In the genomic region with DNA sequence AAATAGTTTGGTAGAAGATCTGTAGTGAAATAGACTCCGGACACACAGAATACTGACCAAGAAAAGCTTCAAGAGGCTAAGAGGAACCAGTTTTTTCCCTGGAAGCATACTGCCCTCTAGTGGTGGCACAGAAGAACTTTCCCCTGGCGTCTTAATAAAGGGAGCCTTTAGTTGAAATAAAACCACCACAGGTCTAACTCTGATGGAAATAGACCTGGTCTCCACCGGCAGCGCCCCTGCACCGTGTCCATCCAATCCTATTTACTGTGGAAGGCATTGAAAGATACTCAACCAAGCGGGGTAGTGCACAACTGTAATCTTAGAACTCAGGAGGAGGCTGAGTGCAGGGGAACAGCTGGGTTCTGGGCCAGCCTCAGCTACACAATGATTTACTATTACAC, we compare ENCODE assay signal across 8 mouse cellular contexts. TPM values are rescaled to one million over a fixed set of nuclear protein-coding genes. Genes with fewer than 3 reads are reported as not detected.
A peak's percentile ranks its signal among the peaks of the same experiment; 100 is the strongest.
DNase-seq lines count a peak whose midpoint lies in the region; ATAC-seq and TF ChIP-seq lines count a peak whose summit lies in the region.

No protein-coding gene starts in this region.

- H3K4me2 ChIP-seq in intestine, embryonic 14.5 days (ENCODE audit: low read length): no peak overlapping the region
- no peak overlapping the region for H3K4me2 ChIP-seq in liver, embryonic 14.5 days (ENCODE audit: low read depth)
- H3K4me2 ChIP-seq in neural tube, embryonic 15.5 days: no peak overlapping the region

- H3K4me3 ChIP-seq in intestine, embryonic 14.5 days (ENCODE audit: low read depth, low read length): no peak overlapping the region
- H3K4me3 ChIP-seq in liver, embryonic 14.5 days (ENCODE audit: insufficient read depth in 1 of 2, low read depth in 2 of 2, low read length in 2 of 2): no peak overlapping the region
- H3K4me3 ChIP-seq in neural tube, embryonic 15.5 days (replicated peaks): no peak overlapping the region

- H3K27ac ChIP-seq in intestine, embryonic 14.5 days (ENCODE audit: low read depth): no peak overlapping the region
- no peak overlapping the region for H3K27ac ChIP-seq in liver, embryonic 14.5 days
- H3K27ac ChIP-seq in neural tube, embryonic 15.5 days (replicated peaks): no peak overlapping the region

- no peaks in the 10 kb centered on the region for H3K4me1 ChIP-seq in intestine, embryonic 14.5 days (replicated peaks; ENCODE audit: control insufficient read depth, insufficient read depth, low read length)
- no peaks in the 10 kb centered on the region for H3K4me1 ChIP-seq in liver, embryonic 14.5 days (replicated peaks; ENCODE audit: control insufficient read depth in 2 of 2, insufficient read depth in 2 of 2, low read length in 1 of 2)
- H3K4me1 ChIP-seq in neural tube, embryonic 15.5 days: no peaks in the 10 kb centered on the region

- TF ChIP-seq CTCF in brain, embryonic 14.5 days (IDR thresholded peaks at IDR 0.05; ENCODE audit: borderline replicate concordance, extremely low read depth, insufficient read depth, insufficient read length): peak; percentile 81; the same call in 1 of the 2 replicates
- TF ChIP-seq CTCF in liver, embryonic 14.5 days (IDR thresholded peaks at IDR 0.05; ENCODE audit: low read depth): peak; percentile 79

- H3K9ac ChIP-seq in intestine, embryonic 14.5 days (ENCODE audit: low read length): no peak overlapping the region
- H3K9ac ChIP-seq in liver, embryonic 14.5 days (replicated peaks): no peak overlapping the region
- H3K9ac ChIP-seq in neural tube, embryonic 15.5 days (replicated peaks): no peak overlapping the region

- ATAC-seq in intestine, embryonic 14.5 days (replicated peaks; ENCODE audit: low FRiP score, low TSS enrichment, low read depth): peak; percentile 23; the same call in 1 of the 2 replicates
- no peak for ATAC-seq in liver, embryonic 14.5 days (ENCODE audit: insufficient read depth)
- ATAC-seq in neural tube, embryonic 15.5 days (ENCODE audit: low FRiP score): peak; percentile 76; the same call in 1 of the 2 replicates

- no peaks in the 10 kb centered on the region for H3K9me3 ChIP-seq in intestine, embryonic 14.5 days (ENCODE audit: control insufficient read depth, low read length)
- H3K9me3 ChIP-seq in liver, embryonic 14.5 days (ENCODE audit: control insufficient read depth, low read length): no peaks in the 10 kb centered on the region
- no peaks in the 10 kb centered on the region for H3K9me3 ChIP-seq in neural tube, embryonic 15.5 days (replicated peaks)

- 20% methylated on average over 6 of the region's 6 CpGs for WGBS in intestine, embryonic 14.5 days
- 7% methylated on average over 6 of the region's 6 CpGs for WGBS in liver, embryonic 14.5 days (ENCODE audit: insufficient replicate concordance)
- WGBS in neural tube, embryonic 15.5 days: 18% methylated on average over 6 of the region's 6 CpGs

- peak; percentile 9 for DNase-seq in urinary bladder, postnatal 14 days (ENCODE audit: low spot score)
- no peak for DNase-seq in urinary bladder, postnatal 10 days (ENCODE audit: low spot score)
- peak; percentile 87 for DNase-seq in brain, embryonic 14.5 days (ENCODE audit: low read depth)
- DNase-seq in fat pad, adult 2 months (ENCODE audit: extremely low read depth, low read depth, low spot score): peak; percentile 3
- DNase-seq in intestine, embryonic 14.5 days (ENCODE audit: low spot score): no peak
- DNase-seq in liver, embryonic 14.5 days (ENCODE audit: low read depth in 3 of 3, low spot score in 3 of 3): peak; percentile 16 to 32 (median 18)
- DNase-seq in thymus, postnatal 4 days: peak; percentile 47

- no peak for TF ChIP-seq EP300 in liver, embryonic 14.5 days (IDR thresholded peaks at IDR 0.05; ENCODE audit: low read depth)

- no peaks in the 10 kb centered on the region for H3K36me3 ChIP-seq in intestine, embryonic 14.5 days (ENCODE audit: control insufficient read depth, insufficient read depth, low read length)
- H3K36me3 ChIP-seq in liver, embryonic 14.5 days (replicated peaks; ENCODE audit: control insufficient read depth, insufficient read depth, low read depth): no peaks in the 10 kb centered on the region
- H3K36me3 ChIP-seq in neural tube, embryonic 15.5 days: no peaks in the 10 kb centered on the region

- no peaks in the 10 kb centered on the region for H3K27me3 ChIP-seq in intestine, embryonic 14.5 days (replicated peaks; ENCODE audit: control insufficient read depth, insufficient read depth, low read length)
- H3K27me3 ChIP-seq in liver, embryonic 14.5 days (ENCODE audit: control insufficient read depth, insufficient read depth, low read length): no peaks in the 10 kb centered on the region
- no peaks in the 10 kb centered on the region for H3K27me3 ChIP-seq in neural tube, embryonic 15.5 days (replicated peaks)

- no peak for TF ChIP-seq POLR2A in brain, embryonic 14.5 days (IDR thresholded peaks at IDR 0.05; ENCODE audit: borderline replicate concordance, extremely low read depth, insufficient read depth, insufficient read length, poor library complexity, severe bottlenecking)

RNA-seq across cellular contexts. Expression of a gene that starts 19.7 kb away (rescaled TPM):
- polyA plus RNA-seq in brain, embryonic 14.5 days (2012; rRNA removed): 0.08 and 0.15 TPM in 2 replicates
- polyA plus RNA-seq in intestine, embryonic 14.5 days (2014; fragmentation: Nextera tagmentation; extraction: Ambion mirVana): not detected in 2 replicates
- polyA plus RNA-seq in liver, embryonic 14.5 days (2012; rRNA removed): 0.02 and 0.03 TPM in 2 replicates
- not detected in 2 replicates for polyA plus RNA-seq in liver, embryonic 14.5 days (2014; fragmentation: Nextera tagmentation; extraction: Ambion mirVana)
- polyA plus RNA-seq in neural tube, embryonic 15.5 days (2015; fragmentation: Nextera tagmentation; extraction: Ambion mirVana): 0.23 TPM in 2 replicates

RNA-seq across cellular contexts. Expression of a gene that starts 23.5 kb away (rescaled TPM):
- polyA plus RNA-seq in brain, embryonic 14.5 days (2012; rRNA removed): 0.14 and 0.23 TPM in 2 replicates
- polyA plus RNA-seq in intestine, embryonic 14.5 days (2014; fragmentation: Nextera tagmentation; extraction: Ambion mirVana): 0.90 and 1.0 TPM in 2 replicates
- polyA plus RNA-seq in liver, embryonic 14.5 days (2012; rRNA removed): 3.3 and 5.5 TPM in 2 replicates
- 9.5 and 10.4 TPM in 2 replicates for polyA plus RNA-seq in liver, embryonic 14.5 days (2014; fragmentation: Nextera tagmentation; extraction: Ambion mirVana)
- polyA plus RNA-seq in neural tube, embryonic 15.5 days (2015; fragmentation: Nextera tagmentation; extraction: Ambion mirVana): 0.35 and 2.2 TPM in 2 replicates

RNA-seq across cellular contexts. Expression of a gene that starts 31.1 kb away (rescaled TPM):
- 0.82 and 1.9 TPM in 2 replicates for polyA plus RNA-seq in brain, embryonic 14.5 days (2012; rRNA removed)
- polyA plus RNA-seq in intestine, embryonic 14.5 days (2014; fragmentation: Nextera tagmentation; extraction: Ambion mirVana): 1.2 and 1.7 TPM in 2 replicates
- 6.8 and 12.5 TPM in 2 replicates for polyA plus RNA-seq in liver, embryonic 14.5 days (2012; rRNA removed)
- 23.3 and 29.5 TPM in 2 replicates for polyA plus RNA-seq in liver, embryonic 14.5 days (2014; fragmentation: Nextera tagmentation; extraction: Ambion mirVana)
- polyA plus RNA-seq in neural tube, embryonic 15.5 days (2015; fragmentation: Nextera tagmentation; extraction: Ambion mirVana): 0.55 and 0.77 TPM in 2 replicates

RNA-seq across cellular contexts. Expression of a gene that starts 34.4 kb away (rescaled TPM):
- polyA plus RNA-seq in brain, embryonic 14.5 days (2012; rRNA removed): not detected in 2 replicates
- not detected in 2 replicates for polyA plus RNA-seq in intestine, embryonic 14.5 days (2014; fragmentation: Nextera tagmentation; extraction: Ambion mirVana)
- polyA plus RNA-seq in liver, embryonic 14.5 days (2012; rRNA removed): not detected in 2 replicates
- polyA plus RNA-seq in liver, embryonic 14.5 days (2014; fragmentation: Nextera tagmentation; extraction: Ambion mirVana): not detected in 2 replicates
- polyA plus RNA-seq in neural tube, embryonic 15.5 days (2015; fragmentation: Nextera tagmentation; extraction: Ambion mirVana): not detected in 2 replicates

RNA-seq across cellular contexts. Expression of a gene that starts 42.7 kb away (rescaled TPM):
- polyA plus RNA-seq in brain, embryonic 14.5 days (2012; rRNA removed): 0.28 and 0.33 TPM in 2 replicates
- 0.24 TPM in 2 replicates for polyA plus RNA-seq in intestine, embryonic 14.5 days (2014; fragmentation: Nextera tagmentation; extraction: Ambion mirVana)
- 0.79 and 1.0 TPM in 2 replicates for polyA plus RNA-seq in liver, embryonic 14.5 days (2012; rRNA removed)
- 0.25 and 0.97 TPM in 2 replicates for polyA plus RNA-seq in liver, embryonic 14.5 days (2014; fragmentation: Nextera tagmentation; extraction: Ambion mirVana)
- polyA plus RNA-seq in neural tube, embryonic 15.5 days (2015; fragmentation: Nextera tagmentation; extraction: Ambion mirVana): 0.10 and 0.24 TPM in 2 replicates

Comparison
In these comparisons a context has a peak if more than half of its experiments do, and no peak if none do; other contexts are left out.
1. DNase-seq: peak in urinary bladder, postnatal 14 days (single experiment), brain, embryonic 14.5 days (single experiment), fat pad, adult 2 months (single experiment), liver, embryonic 14.5 days (3 of 3) and thymus, postnatal 4 days (single experiment); none in urinary bladder, postnatal 10 days (single experiment) and intestine, embryonic 14.5 days (single experiment).